Mouse (Mus musculus): ENCODE measurements at regions not wholly inside any gene's neighbourhood (a gene's known extent, or its start where the extent isn't known, plus 50 kb on each side); places are given as distances from the start of the nearest gene placed in this dataset.

- DNase-seq (ENCODE audit: low read depth in 1 of 2, low spot score in 2 of 2): no peak
- Histone ChIP-seq H3K4me1 (ENCODE audit: control insufficient read depth, insufficient read depth, insufficient read length) (no peaks in the 10 kb centered on the region), H3K27ac (ENCODE audit: insufficient read depth, low read length) (no peak overlapping the region), H3K27me3 (ENCODE audit: control insufficient read depth, insufficient read depth, low read length) (no peaks in the 10 kb centered on the region), H3K4me3 (ENCODE audit: extremely low read depth, insufficient read depth, insufficient read length) (no peak overlapping the region), H3K36me3 (ENCODE audit: control insufficient read depth, insufficient read depth, low read length) (no peaks in the 10 kb centered on the region)
- TF ChIP-seq CTCF (IDR thresholded peaks at IDR 0.05; ENCODE audit: extremely low read depth, insufficient read depth, insufficient read length, insufficient replicate concordance) (no peak), POLR2A (IDR thresholded peaks at IDR 0.05; ENCODE audit: low read depth, low read length) (no peak)
- WGBS: 6% methylated on average over 8 of the region's 8 CpGs
These were observed 281.5 kb downstream of the Dhx15 start for GRCm38 (mm10) chr5:51908861-51909260.

GRCm38 (mm10) chr5:51906315-51907109 is 283.8 kb downstream of the Dhx15 start:
- Histone ChIP-seq H3K4me1 (ENCODE audit: control insufficient read depth, insufficient read depth, insufficient read length) (no peaks in the 10 kb centered on the region), H3K36me3 (ENCODE audit: control insufficient read depth, insufficient read depth, low read length) (no peaks in the 10 kb centered on the region), H3K4me3 (ENCODE audit: extremely low read depth, insufficient read depth, insufficient read length) (no peak overlapping the region), H3K27me3 (ENCODE audit: control insufficient read depth, insufficient read depth, low read length) (no peaks in the 10 kb centered on the region), H3K27ac (ENCODE audit: insufficient read depth, low read length) (no peak overlapping the region)
- no peak for TF ChIP-seq CTCF (IDR thresholded peaks at IDR 0.05; ENCODE audit: extremely low read depth, insufficient read depth, insufficient read length, insufficient replicate concordance)
- no peak for TF ChIP-seq POLR2A (IDR thresholded peaks at IDR 0.05; ENCODE audit: low read depth, low read length)
- 90% methylated on average over 9 of the region's 9 CpGs for WGBS
- no peak for DNase-seq (ENCODE audit: low read depth in 1 of 2, low spot score in 2 of 2)

GRCm38 (mm10) chr5:51894159-51894558 is 296.2 kb downstream of the Dhx15 start:
- TF ChIP-seq CTCF (IDR thresholded peaks at IDR 0.05; ENCODE audit: extremely low read depth, insufficient read depth, insufficient read length, insufficient replicate concordance) (no peak), POLR2A (IDR thresholded peaks at IDR 0.05; ENCODE audit: low read depth, low read length) (no peak)
- no peak overlapping the region for H3K27ac ChIP-seq (ENCODE audit: insufficient read depth, low read length)
- no peaks in the 10 kb centered on the region for H3K36me3 ChIP-seq (ENCODE audit: control insufficient read depth, insufficient read depth, low read length)
- no peaks in the 10 kb centered on the region for H3K4me1 ChIP-seq (ENCODE audit: control insufficient read depth, insufficient read depth, insufficient read length)
- no peak overlapping the region for H3K4me3 ChIP-seq (ENCODE audit: extremely low read depth, insufficient read depth, insufficient read length)
- no peaks in the 10 kb centered on the region for H3K27me3 ChIP-seq (ENCODE audit: control insufficient read depth, insufficient read depth, low read length)
- WGBS: 58% methylated on average over 8 of the region's 8 CpGs
- DNase-seq (ENCODE audit: low read depth in 1 of 2, low spot score in 2 of 2): no peak

GRCm38 (mm10) chr5:51891341-51891740 is 299.0 kb downstream of the Dhx15 start:
- no peak for DNase-seq (ENCODE audit: low read depth in 1 of 2, low spot score in 2 of 2)
- no peak overlapping the region; the same call in 1 of the 2 replicates for H3K4me3 ChIP-seq (ENCODE audit: extremely low read depth, insufficient read depth, insufficient read length)
- H3K27me3 ChIP-seq (ENCODE audit: control insufficient read depth, insufficient read depth, low read length): no peaks in the 10 kb centered on the region
- H3K36me3 ChIP-seq (ENCODE audit: control insufficient read depth, insufficient read depth, low read length): no peaks in the 10 kb centered on the region
- TF ChIP-seq CTCF (IDR thresholded peaks at IDR 0.05; ENCODE audit: extremely low read depth, insufficient read depth, insufficient read length, insufficient replicate concordance): no peak
- no peak for TF ChIP-seq POLR2A (IDR thresholded peaks at IDR 0.05; ENCODE audit: low read depth, low read length)
- no peak overlapping the region for H3K27ac ChIP-seq (ENCODE audit: insufficient read depth, low read length)
- no peaks in the 10 kb centered on the region for H3K4me1 ChIP-seq (ENCODE audit: control insufficient read depth, insufficient read depth, insufficient read length)
- 85% methylated on average over 4 of the region's 4 CpGs for WGBS

- TF ChIP-seq CTCF (IDR thresholded peaks at IDR 0.05; ENCODE audit: extremely low read depth, insufficient read depth, insufficient read length, insufficient replicate concordance): no peak
- TF ChIP-seq POLR2A (IDR thresholded peaks at IDR 0.05; ENCODE audit: low read depth, low read length): no peak
- DNase-seq (ENCODE audit: low read depth in 1 of 2, low spot score in 2 of 2): no peak
- WGBS: 85% methylated on average over 7 of the region's 7 CpGs
- Histone ChIP-seq H3K4me3 (ENCODE audit: extremely low read depth, insufficient read depth, insufficient read length) (no peak overlapping the region), H3K27me3 (ENCODE audit: control insufficient read depth, insufficient read depth, low read length) (no peaks in the 10 kb centered on the region), H3K4me1 (ENCODE audit: control insufficient read depth, insufficient read depth, insufficient read length) (no peaks in the 10 kb centered on the region), H3K36me3 (ENCODE audit: control insufficient read depth, insufficient read depth, low read length) (no peaks in the 10 kb centered on the region), H3K27ac (ENCODE audit: insufficient read depth, low read length) (no peak overlapping the region)
These were observed 301.9 kb downstream of the Dhx15 start for GRCm38 (mm10) chr5:51888404-51888803.

GRCm38 (mm10) chr5:51882594-51882993 is 307.7 kb downstream of the Dhx15 start:
- Histone ChIP-seq H3K27ac (ENCODE audit: insufficient read depth, low read length) (no peak overlapping the region), H3K4me3 (ENCODE audit: extremely low read depth, insufficient read depth, insufficient read length) (no peak overlapping the region), H3K4me1 (ENCODE audit: control insufficient read depth, insufficient read depth, insufficient read length) (no peaks in the 10 kb centered on the region), H3K27me3 (ENCODE audit: control insufficient read depth, insufficient read depth, low read length) (no peaks in the 10 kb centered on the region), H3K36me3 (ENCODE audit: control insufficient read depth, insufficient read depth, low read length) (no peaks in the 10 kb centered on the region)
- TF ChIP-seq POLR2A (IDR thresholded peaks at IDR 0.05; ENCODE audit: low read depth, low read length): no peak
- 68% methylated on average over 4 of the region's 4 CpGs for WGBS
- no peak for DNase-seq (ENCODE audit: low read depth in 1 of 2, low spot score in 2 of 2)

GRCm38 (mm10) chr5:51882173-51882572 is 308.1 kb downstream of the Dhx15 start:
- no peaks in the 10 kb centered on the region for H3K4me1 ChIP-seq (ENCODE audit: control insufficient read depth, insufficient read depth, insufficient read length)
- no peak for DNase-seq (ENCODE audit: low read depth in 1 of 2, low spot score in 2 of 2)
- TF ChIP-seq CTCF (IDR thresholded peaks at IDR 0.05; ENCODE audit: extremely low read depth, insufficient read depth, insufficient read length, insufficient replicate concordance) (no peak), POLR2A (IDR thresholded peaks at IDR 0.05; ENCODE audit: low read depth, low read length) (no peak)
- no peaks in the 10 kb centered on the region for H3K27me3 ChIP-seq (ENCODE audit: control insufficient read depth, insufficient read depth, low read length)
- no peak overlapping the region for H3K27ac ChIP-seq (ENCODE audit: insufficient read depth, low read length)
- 67% methylated on average over 3 of the region's 3 CpGs for WGBS
- no peak overlapping the region for H3K4me3 ChIP-seq (ENCODE audit: extremely low read depth, insufficient read depth, insufficient read length)
- no peaks in the 10 kb centered on the region for H3K36me3 ChIP-seq (ENCODE audit: control insufficient read depth, insufficient read depth, low read length)
